Mouse (Mus musculus): ENCODE results near the gene F2r. TPM values are rescaled to one million over a fixed set of nuclear protein-coding genes. Genes with fewer than 3 reads are reported as not detected.
A peak's percentile ranks its signal among the peaks of the same experiment; 100 is the strongest.

F2r gene
- total RNA-seq, 2 experiments from 2014 or later: 66.3 to 72.7 TPM

- no peak for DNase-seq
These were observed 25.4 kb downstream of the F2r start for GRCm38 (mm10) chr13:95592860-95593259.

- no peak for DNase-seq
These were observed 26.7 kb downstream of the F2r start for GRCm38 (mm10) chr13:95591606-95592005.

GRCm38 (mm10) chr13:95587628-95588027 lies 30.7 kb downstream of the F2r start:
- DNase-seq: no peak

DNA sequence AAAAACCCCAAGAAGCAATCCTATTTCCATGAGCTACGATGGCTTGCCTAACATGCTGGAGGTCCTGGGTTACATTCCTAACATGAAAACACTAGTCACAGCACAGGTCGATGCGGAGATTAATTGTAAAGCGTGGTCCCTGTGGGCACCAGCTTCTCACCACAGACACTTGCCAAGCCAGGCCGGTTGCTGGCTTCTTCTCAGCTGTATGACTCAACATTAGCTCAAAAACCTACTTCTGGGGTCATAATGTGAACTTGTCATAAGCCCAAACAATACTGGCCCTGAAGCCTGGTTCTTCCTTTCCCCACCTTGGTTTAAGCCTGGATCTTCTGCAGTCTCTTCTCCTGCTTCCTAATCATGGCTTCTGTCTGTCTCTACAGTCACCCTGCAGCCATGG lies 33.4 kb downstream of the F2r start:
- no peak for DNase-seq

- DNase-seq: peak; percentile 47
These were observed 34.8 kb downstream of the F2r start for GRCm38 (mm10) chr13:95583237-95584189.

DNA sequence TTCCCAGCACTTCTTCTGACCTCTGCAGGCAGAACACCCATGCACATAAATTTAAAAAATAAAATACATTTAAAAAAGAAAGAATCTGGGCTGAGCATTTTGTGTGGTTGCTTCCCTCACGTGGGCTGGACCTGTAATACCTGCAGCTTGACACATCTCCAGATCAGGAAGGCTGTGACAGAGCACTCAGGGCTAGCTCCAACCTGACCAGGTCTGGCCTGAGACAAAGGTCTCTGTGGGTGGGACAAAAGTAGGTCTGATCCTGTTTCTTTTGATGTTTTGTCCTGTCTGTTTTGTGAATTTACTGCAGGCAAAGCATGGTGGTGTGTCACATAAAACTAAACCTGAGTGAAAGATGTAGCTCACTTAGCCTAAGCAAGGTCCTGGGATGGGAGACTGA lies 36.4 kb downstream of the F2r start:
- DNase-seq: no peak

DNA sequence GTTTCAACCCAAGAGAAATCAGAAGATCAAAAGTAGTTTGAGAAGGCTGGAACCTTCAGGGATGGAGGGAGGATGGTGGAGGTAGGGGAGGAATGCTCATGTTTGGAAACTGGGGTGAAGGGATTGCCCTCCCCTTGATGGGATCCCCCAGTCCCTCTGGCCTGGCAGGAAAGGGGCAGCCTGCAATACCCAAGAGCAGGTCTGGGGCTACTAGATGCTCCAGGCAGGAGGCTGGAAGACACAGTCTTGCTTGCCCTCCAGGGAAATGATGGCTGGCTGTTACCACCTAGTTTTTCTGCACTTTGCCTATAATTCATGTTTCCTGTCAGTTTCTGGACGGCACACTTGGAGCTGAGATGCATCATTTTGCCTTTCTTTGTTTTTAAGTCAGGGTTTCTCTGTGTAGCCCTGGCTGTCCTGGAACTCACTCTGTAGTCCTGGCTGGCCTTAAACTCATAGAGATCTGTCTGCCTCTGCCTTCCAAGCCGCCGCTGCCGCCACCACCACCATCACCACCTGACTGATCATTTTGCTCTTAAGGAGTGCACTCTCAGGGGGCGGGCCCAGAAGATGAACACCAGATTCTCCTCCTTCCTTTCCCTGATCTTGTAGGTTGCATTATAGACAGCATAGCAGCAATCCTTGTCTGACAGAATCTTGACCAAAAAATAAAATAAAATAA lies 40.1 kb downstream of the F2r start:
- DNase-seq: no peak

DNA sequence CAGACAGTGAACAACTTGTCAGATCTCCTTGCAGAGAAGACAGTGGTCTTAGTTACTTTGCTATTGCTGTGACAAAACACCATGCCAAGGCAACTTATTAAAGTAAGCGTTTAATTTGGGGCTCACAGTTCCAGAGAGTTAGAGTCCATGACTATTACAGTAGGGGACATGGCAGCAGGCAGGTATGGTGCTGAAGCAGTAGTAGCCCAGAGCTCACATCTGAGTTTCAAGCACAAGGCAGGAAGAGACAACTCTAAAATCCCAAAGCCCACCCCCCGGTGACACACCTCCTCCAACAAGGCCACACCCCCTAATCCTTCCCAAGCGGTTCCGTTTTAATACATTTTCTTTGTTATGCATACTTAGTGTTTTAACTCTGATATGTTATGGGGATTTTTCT lies 47.4 kb downstream of the F2r start:
- no peak for DNase-seq

- DNase-seq: no peak
These were observed 49.0 kb downstream of the F2r start for GRCm38 (mm10) chr13:95569326-95569725.

DNA sequence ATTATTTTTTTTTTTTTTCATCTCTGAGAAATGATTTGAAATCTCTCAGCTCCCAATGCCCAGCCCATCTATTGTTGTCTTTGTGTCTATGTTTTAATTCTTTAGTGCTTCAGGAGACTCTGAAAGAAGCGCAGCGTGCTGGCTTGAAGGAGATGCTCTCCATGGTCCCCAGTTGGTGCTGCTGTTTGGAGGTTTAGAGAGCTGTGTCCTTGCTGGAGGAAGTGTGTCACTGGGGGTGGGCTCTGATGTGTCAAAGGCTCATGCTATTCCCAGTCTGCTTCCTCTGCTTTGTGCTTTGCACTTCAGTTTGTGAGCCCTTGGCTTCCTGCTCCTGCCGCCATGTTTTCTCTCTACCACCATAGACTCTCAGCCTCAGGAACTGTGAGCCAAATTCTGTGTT lies 50.0 kb downstream of the F2r start:
- no peak for DNase-seq

DNA sequence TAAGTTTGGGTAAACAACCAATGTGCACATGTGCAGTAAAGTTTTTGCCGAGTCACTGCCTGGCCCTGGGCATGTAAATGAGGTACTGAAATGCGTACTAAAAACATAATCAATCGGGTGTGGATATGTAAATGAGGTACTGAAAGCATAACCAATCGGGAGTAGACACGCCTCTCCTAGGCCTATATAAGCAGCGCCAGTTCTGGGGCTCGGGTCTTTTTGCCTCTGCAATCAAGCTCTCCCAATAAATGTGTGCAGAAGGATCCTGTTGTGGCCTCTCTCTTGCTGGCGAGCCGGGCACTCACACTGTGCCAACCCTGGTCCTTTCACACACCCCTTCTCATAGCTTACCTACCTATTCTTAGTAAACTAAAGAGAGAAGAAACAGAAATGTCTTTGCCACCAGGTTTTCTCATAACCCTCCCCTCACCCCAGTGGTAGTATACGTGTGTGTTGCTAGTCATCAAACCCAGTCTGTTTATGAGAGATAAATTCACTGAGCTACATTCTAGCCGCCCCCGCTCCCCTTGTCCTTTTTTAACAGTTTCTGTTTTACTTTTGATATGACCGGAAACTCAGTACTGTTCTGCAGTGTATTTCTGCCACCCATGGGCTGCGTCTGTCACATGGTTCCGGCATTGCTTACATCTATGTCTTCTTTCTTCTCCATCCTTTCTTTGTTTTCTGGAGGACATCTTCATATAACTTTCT lies 51.3 kb downstream of the F2r start:
- no peak for DNase-seq

- DNase-seq: peak; percentile 88
These were observed 54.6 kb downstream of the F2r start for GRCm38 (mm10) chr13:95563693-95564092.

GRCm38 (mm10) chr13:95563066-95563610 lies 55.1 kb downstream of the F2r start:
- peak; percentile 17 for DNase-seq

DNA sequence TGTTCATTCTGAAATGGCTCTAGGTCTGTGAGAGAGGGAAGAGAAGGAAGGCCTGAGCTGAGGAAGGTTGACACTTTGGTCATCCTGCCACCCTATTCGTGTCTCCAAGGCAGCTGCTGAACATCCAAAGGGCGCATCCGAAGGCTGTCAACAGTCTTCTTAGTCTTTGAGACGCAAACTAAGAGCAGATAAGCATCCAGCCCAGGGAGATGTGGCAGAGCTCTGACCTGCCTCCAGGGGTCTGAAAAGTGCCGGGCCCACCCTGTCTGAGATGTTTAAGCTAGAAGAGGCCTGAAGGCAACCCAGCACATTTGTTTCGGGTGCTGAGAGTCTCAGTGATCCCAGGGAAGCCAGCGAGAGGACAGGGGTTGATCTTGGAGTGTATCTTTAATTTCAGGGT lies 61.0 kb downstream of the F2r start:
- DNase-seq: no peak

GRCm38 (mm10) chr13:95553885-95554492 lies 64.3 kb downstream of the F2r start:
- DNase-seq: no peak

Other genes starting within 250 kb of the F2r start
- gene Aggf1, start 243.1 kb downstream of the F2r start, total RNA-seq (2021): 10 to 100 TPM; 27.9 to 28.3 TPM
- gene Crhbp, start 173.6 kb downstream of the F2r start, total RNA-seq (2021): not detected
- gene S100z, start 139.8 kb downstream of the F2r start, total RNA-seq (2021): not detected
- gene F2rl1, start 93.3 kb downstream of the F2r start, total RNA-seq (2021): 1 to 10 TPM; 2.5 to 2.7 TPM
- under 1 TPM in 1 of 2 experiments, not detected in 1; 0.14 TPM for gene F2rl2, start 78.4 kb upstream of the F2r start, total RNA-seq (2021)